Mouse (Mus musculus) midbrain, embryonic 15.5 days (tissue): ENCODE measurements around the gene Sorbs1. TPM values are rescaled to one million over a fixed set of nuclear protein-coding genes. Genes with fewer than 3 reads are reported as not detected.

Source experiments
- ATAC-seq: fragments of 200-750 bp; cut with Nextera tagmentation; replicated peaks from 2 replicates; pipeline ENCODE4 v1.8.0; 2017; ENCODE audit warnings: moderate TSS enrichment
- H3K27ac ChIP-seq: fragments of 300-500 bp; sonication (generic); 2 replicates; pipeline ENCODE4 v1.5.1; 2015; ENCODE audit warnings: mild to moderate bottlenecking, inconsistent platforms
- H3K27me3 ChIP-seq: fragments of 300-500 bp; sonication (generic); replicated peaks from 2 replicates; pipeline ENCODE4 v1.6.1; 2015; ENCODE audit warnings: inconsistent platforms
- H3K36me3 ChIP-seq: fragments of 300-500 bp; sonication (generic); replicated peaks from 2 replicates; pipeline ENCODE4 v1.6.1; 2015; ENCODE audit warnings: inconsistent platforms
- H3K4me1 ChIP-seq: fragments of 300-500 bp; sonication (generic); 2 replicates; pipeline ENCODE4 v1.6.1; 2015; ENCODE audit warnings: inconsistent platforms
- H3K4me2 ChIP-seq: fragments of 300-500 bp; sonication (generic); 2 replicates; pipeline ENCODE4 v1.6.1; 2015; ENCODE audit warnings: inconsistent platforms, mild to moderate bottlenecking, moderate library complexity
- H3K4me3 ChIP-seq: fragments of 300-500 bp; sonication (generic); 2 replicates; pipeline ENCODE4 v1.5.1; 2015; ENCODE audit warnings: mild to moderate bottlenecking, inconsistent platforms
- H3K9ac ChIP-seq: fragments of 300-500 bp; sonication (generic); 2 replicates; pipeline ENCODE4 v1.6.1; 2015; ENCODE audit warnings: mild to moderate bottlenecking, inconsistent platforms
- H3K9me3 ChIP-seq: fragments of 300-500 bp; sonication (generic); 2 replicates; pipeline ENCODE4 v1.6.1; 2016; ENCODE audit warnings: inconsistent platforms
- WGBS: fragments of 180-500 bp; shearing (Covaris S2); methylation state at CpG from one replicate; pipeline ENCODE4 v1.1.7; 2015; ENCODE audit warnings: mixed read lengths; 5-methylcytosine and 5-hydroxymethylcytosine counted together
- polyA plus RNA-seq: library from polyadenylated mRNA; unstranded; fragments of >200 nt; fragmentation: Nextera tagmentation; extraction: Ambion mirVana; gene quantifications from 2 replicates; pipeline ENCODE4 v1.2.1, GENCODE M21; 2015

The Sorbs1 gene
- polyA plus RNA-seq, 1 experiment from 2014 or later, result 93.9 TPM

DNA sequence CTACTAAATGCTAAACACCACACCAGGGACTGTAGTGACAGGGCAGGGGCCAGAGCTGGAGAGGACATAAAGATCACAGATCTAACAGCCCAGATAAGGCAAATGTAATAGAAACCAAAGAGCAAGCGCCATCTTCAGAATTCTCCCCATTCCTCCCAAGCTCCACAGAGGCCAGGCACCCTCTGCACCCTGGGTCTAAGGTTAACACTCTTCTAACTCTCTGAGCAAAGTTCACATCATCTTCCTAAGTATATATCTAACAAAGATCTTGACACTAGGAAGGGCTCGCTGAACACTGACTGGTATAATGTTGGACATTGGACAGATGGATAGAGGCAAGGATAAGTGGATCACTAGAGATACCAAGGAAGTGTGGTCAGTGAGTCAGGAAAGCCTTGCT, 22.1 kb downstream of the Sorbs1 start:
- H3K36me3 ChIP-seq, result no peaks in the 10 kb centered on the region
- H3K27ac ChIP-seq, result no peak overlapping the region
- H3K9ac ChIP-seq, result no peak overlapping the region
- H3K27me3 ChIP-seq, result no peaks in the 10 kb centered on the region
- ATAC-seq, result no peak
- H3K9me3 ChIP-seq, result no peaks in the 10 kb centered on the region
- peaks cover 48% of the 10 kb centered on the region for H3K4me1 ChIP-seq
- H3K4me3 ChIP-seq, result no peak overlapping the region
- no peak overlapping the region for H3K4me2 ChIP-seq
- 91% methylated on average over 2 of the region's 2 CpGs for WGBS

DNA sequence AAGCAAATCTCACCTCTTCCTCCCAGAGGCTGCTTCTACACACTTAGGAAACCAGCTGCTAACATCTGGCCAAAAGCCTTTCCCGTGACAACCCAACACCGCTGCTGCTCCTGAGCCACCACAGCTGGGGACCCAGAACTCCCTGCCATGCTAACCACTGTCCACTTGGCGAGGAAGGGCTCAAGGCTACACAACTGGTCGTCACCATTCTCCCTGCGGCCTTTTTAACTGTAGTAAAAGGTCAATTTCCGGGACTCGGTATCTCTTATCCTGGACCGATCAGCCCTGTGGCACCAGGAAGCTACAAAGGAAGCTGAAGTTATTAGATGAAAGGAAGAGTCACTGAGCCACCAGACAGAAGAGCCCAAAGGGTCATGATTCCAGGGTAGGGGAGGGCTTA, 22.8 kb downstream of the Sorbs1 start:
- Histone ChIP-seq H3K36me3 (no peaks in the 10 kb centered on the region), H3K9me3 (no peaks in the 10 kb centered on the region), H3K27me3 (no peaks in the 10 kb centered on the region), H3K9ac (no peak overlapping the region), H3K4me2 (no peak overlapping the region), H3K4me1 (peaks cover 48% of the 10 kb centered on the region), H3K4me3 (no peak overlapping the region), H3K27ac (no peak overlapping the region)
- no peak for ATAC-seq
- 79% methylated on average over 8 of the region's 8 CpGs for WGBS

DNA sequence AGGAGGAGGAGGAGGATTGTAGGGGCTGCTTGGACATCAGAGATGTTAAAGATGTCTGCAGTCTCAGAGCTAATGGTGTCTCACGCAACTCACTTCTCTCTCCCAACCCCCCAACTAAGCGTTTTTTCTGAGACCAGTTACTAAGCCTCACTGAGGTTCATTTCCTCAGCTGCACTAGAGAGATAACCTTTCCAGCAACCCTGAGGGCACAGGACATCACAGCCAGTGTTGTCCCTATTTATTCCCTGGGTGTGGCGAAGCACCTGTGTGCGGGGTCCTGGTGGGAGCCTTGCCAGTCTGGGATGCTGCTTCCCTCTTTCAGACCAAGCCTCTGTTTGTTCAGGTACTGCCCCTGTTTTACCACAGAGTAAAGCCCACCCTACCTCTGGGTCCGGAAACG, 23.9 kb downstream of the Sorbs1 start:
- H3K36me3 ChIP-seq, result no peaks in the 10 kb centered on the region
- no peak overlapping the region for H3K4me2 ChIP-seq
- H3K27ac ChIP-seq, result no peak overlapping the region
- H3K27me3 ChIP-seq, result no peaks in the 10 kb centered on the region
- peaks cover 48% of the 10 kb centered on the region for H3K4me1 ChIP-seq
- 68% methylated on average over 6 of the region's 6 CpGs for WGBS
- no peaks in the 10 kb centered on the region for H3K9me3 ChIP-seq
- peak; percentile 24; the same call in 1 of the 2 replicates for ATAC-seq
- no peak overlapping the region for H3K9ac ChIP-seq
- no peak overlapping the region for H3K4me3 ChIP-seq

DNA sequence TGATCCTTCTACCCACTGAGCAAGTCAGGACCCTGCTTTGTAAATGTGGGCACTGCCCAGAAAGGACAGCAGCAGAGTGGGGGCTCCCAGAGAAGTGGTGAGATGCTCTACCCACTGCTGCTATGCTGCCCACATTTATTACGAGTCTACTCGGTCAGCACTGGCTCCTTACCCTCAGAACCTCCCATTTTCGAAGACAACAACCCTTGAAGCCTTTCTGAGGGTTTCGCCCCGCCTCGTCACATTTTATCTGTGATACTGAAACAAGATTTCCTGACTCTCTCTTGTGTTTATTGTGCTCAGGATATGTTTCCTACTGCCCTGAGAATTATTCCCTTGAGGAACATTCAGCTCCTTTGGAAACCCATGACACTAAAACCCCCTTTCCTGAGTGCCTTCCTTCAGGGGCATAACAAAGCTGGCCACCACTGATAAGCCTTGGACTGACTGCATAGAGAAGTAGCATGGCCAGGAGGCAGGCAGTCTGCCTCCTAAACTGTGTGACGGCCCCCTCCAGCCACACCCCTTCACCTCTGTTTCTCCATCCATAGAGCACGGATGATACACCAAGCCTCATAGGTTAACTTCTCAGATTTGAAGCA, 24.6 kb downstream of the Sorbs1 start:
- no peak overlapping the region for H3K9ac ChIP-seq
- H3K4me2 ChIP-seq, result no peak overlapping the region
- no peaks in the 10 kb centered on the region for H3K27me3 ChIP-seq
- no peaks in the 10 kb centered on the region for H3K36me3 ChIP-seq
- H3K9me3 ChIP-seq, result no peaks in the 10 kb centered on the region
- ATAC-seq, result peak; percentile 40
- 0 out of 2 replicates have a peak overlapping the region, but pooled peaks have one; percentile 31 for H3K27ac ChIP-seq
- H3K4me3 ChIP-seq, result no peak overlapping the region
- WGBS, result 56% methylated on average over 8 of the region's 8 CpGs
- peaks cover 48% of the 10 kb centered on the region for H3K4me1 ChIP-seq

DNA sequence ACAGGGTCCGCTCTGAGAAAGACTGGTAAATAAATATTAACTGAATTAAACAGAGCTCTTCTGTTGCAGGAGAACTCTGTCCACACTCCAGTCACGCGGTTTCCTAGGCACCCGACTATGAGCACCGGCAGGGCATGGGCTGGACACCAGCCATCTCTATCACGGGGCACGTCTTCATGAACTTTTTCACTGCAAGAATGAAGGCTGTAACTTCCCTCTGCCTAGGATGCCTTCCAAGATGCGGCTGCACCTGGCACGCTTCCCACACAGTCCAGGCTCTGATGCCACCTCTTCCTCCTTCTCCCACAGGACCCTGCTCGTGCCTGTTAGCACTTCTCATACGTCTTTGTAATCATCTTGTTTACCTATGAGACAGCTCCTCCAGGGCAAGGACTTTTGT, 26.0 kb downstream of the Sorbs1 start:
- Histone ChIP-seq H3K36me3 (no peaks in the 10 kb centered on the region), H3K4me3 (no peak overlapping the region), H3K9me3 (no peaks in the 10 kb centered on the region), H3K9ac (no peak overlapping the region), H3K4me2 (no peak overlapping the region), H3K27me3 (no peaks in the 10 kb centered on the region), H3K4me1 (peaks cover 43% of the 10 kb centered on the region), H3K27ac (no peak overlapping the region)
- peak; percentile 25; the same call in 1 of the 2 replicates for ATAC-seq
- WGBS, result 57% methylated on average over 11 of the region's 11 CpGs

DNA sequence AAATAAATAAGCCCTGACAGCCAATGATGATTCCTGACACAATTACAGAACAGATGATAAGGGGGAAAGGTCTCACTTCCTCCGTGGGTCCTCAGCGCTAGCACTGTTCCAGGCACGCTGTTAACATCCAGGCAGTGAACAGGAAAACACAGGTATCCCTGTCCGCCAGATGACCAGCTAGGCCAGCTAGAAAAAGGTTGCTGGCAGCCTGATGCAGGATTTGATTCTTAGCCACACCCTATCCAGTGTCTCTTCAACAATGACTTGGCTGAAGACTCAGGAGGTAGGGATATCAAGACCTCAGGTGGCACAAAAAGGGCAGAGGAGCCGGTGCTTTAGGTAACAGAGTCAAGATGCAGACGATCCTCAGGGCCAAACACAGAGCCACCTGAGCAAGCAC, 32.5 kb downstream of the Sorbs1 start:
- Histone ChIP-seq H3K4me3 (no peak overlapping the region), H3K4me2 (no peak overlapping the region), H3K9ac (no peak overlapping the region), H3K36me3 (no peaks in the 10 kb centered on the region), H3K27me3 (no peaks in the 10 kb centered on the region), H3K4me1 (peaks cover 12% of the 10 kb centered on the region), H3K9me3 (no peaks in the 10 kb centered on the region), H3K27ac (no peak overlapping the region)
- 83% methylated on average over 6 of the region's 6 CpGs for WGBS
- ATAC-seq, result no peak

DNA sequence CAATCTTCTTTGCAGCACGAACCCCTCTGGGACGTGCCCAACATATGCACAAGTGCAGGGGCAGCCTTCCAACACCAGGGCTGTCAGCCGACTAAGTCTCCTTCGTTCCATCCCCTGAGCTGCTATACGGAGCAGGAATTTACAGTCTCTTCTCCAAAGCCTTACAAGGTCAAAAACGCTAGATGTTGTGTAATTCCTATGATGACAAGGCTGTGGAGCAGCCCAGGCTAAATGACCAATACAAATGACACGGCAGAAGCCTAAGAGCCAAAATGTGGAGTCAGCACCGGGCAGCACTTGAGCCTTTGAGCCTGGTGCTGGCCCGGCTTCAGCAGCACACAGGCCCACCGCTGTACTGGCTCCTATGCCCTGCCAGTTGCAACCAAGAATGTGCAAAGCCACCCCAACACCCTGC, 35.4 kb downstream of the Sorbs1 start:
- H3K9me3 ChIP-seq, result no peaks in the 10 kb centered on the region
- peak overlapping the region; percentile 22; the same call in 1 of the 2 replicates for H3K27ac ChIP-seq
- H3K9ac ChIP-seq, result no peak overlapping the region
- no peaks in the 10 kb centered on the region for H3K27me3 ChIP-seq
- H3K36me3 ChIP-seq, result no peaks in the 10 kb centered on the region
- no peak overlapping the region for H3K4me3 ChIP-seq
- no peak for ATAC-seq
- peaks cover 15% of the 10 kb centered on the region for H3K4me1 ChIP-seq
- WGBS, result 60% methylated on average over 10 of the region's 10 CpGs
- H3K4me2 ChIP-seq, result no peak overlapping the region

DNA sequence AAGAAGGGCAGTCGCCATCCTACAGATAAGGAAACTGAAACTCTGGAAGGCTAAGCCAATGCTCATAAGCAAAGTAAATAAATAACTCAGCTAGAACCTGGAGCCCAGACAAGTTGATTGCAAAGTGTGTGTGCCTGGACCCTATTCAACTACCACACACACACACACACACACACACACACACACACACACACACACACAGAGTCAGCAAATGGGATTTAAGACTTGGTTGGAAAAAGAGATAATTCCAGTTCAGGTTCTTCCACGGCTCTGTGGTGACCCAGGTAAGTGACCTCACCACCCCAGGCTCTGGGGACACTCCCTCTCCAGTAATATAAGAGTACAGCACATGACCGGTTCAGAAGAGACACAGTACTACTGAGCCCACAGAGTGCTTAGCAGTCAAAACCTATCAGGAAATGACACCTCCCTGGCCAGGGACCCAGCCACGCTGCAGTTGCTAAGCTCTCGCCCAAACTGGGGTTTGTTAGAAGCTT, 36.1 kb downstream of the Sorbs1 start:
- ATAC-seq, result no peak
- Histone ChIP-seq H3K9ac (no peak overlapping the region), H3K4me1 (peaks cover 20% of the 10 kb centered on the region), H3K27me3 (no peaks in the 10 kb centered on the region), H3K36me3 (no peaks in the 10 kb centered on the region), H3K4me2 (no peak overlapping the region), H3K9me3 (no peaks in the 10 kb centered on the region), H3K4me3 (no peak overlapping the region), H3K27ac (peak overlapping the region; percentile 22; the same call in 1 of the 2 replicates)
- 73% methylated on average over 5 of the region's 5 CpGs for WGBS

DNA sequence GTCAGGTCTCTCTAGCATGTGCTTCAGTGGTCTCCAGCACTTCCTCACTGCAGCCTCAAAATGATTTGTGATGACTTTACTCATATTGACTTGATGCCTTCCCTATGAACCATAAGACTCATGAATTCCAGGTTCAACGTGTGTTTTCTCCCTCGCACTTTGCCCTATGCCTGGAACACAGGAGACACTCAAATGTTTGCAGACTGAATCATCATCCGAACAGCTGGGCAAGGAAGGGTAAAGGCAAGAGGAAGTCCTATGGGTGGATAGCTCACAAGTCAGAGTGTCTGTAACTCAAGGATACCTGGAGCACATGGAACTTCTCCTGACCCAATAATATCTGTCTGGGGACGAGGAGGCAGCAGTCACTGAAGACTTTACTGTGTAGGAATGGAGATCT, 37.1 kb downstream of the Sorbs1 start:
- H3K4me3 ChIP-seq, result no peak overlapping the region
- WGBS, result 89% methylated on average over 4 of the region's 4 CpGs
- H3K4me1 ChIP-seq, result peaks cover 25% of the 10 kb centered on the region

DNA sequence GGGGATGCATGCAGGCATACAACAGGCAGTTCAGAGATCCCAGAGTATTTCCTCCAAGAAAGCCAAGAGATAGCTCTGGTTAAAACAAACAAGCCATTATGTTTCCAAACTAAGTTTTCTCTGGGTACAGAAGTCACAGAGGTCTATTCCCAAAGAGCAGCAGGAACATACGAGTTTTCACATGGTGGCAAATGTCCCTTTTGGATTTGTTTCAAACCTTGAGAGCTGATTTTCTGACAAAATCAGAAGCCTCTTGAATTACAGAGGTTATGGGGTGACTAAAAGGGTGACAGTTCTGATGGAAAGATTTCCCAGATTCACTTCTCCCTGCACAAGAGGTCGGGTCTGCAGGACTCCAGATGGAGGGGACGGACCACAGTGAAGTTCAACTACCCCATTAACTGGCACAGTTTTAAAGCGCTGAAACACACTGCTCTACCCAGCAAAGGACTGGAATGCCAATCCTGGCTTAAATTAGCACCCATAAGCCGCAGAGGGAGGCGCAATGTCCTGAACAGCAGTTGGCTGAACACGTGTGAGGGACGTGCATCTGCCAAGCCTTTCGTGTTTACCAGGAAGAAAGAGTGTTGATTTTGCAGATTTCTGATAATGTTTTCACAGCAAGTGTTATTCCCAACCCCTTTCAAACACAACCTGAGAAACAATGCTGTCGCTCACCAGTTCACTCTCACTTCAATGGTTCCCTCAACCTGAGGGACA, 41.9 kb downstream of the Sorbs1 start:
- H3K4me2 ChIP-seq, result no peak overlapping the region

More for the DNA sequence above, 37.1 kb downstream of the Sorbs1 start:
- no peak overlapping the region for H3K9ac ChIP-seq
- no peak for ATAC-seq
- no peaks in the 10 kb centered on the region for H3K9me3 ChIP-seq
- H3K27me3 ChIP-seq, result no peaks in the 10 kb centered on the region
- no peak overlapping the region for H3K27ac ChIP-seq
- H3K36me3 ChIP-seq, result no peaks in the 10 kb centered on the region
- H3K4me2 ChIP-seq, result no peak overlapping the region

DNA sequence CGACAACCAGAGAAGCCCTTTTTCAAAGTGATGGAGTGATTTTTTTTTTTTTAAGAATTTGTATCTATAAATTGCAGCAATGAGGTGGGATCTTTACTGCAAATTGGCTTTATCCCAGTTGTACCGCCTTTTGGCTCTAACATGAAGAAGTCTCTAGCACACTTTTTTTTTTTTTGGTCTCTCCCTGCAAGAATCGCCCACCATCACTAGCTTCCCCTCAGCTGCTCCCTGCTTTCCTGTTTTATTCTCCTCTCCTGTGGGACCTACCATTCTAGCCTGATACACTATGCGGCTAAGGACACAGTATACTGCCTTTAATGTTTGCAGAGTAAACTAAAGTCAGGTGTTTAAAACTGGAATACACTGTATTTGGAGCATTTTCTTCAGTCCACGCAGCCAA, 43.8 kb downstream of the Sorbs1 start:
- no peak overlapping the region for H3K9ac ChIP-seq
- H3K4me2 ChIP-seq, result no peak overlapping the region
- WGBS, result 83% methylated on average over 5 of the region's 5 CpGs
- H3K27ac ChIP-seq, result no peak overlapping the region
- no peaks in the 10 kb centered on the region for H3K36me3 ChIP-seq
- no peaks in the 10 kb centered on the region for H3K27me3 ChIP-seq
- no peak for ATAC-seq
- H3K4me1 ChIP-seq, result peaks cover 29% of the 10 kb centered on the region
- no peaks in the 10 kb centered on the region for H3K9me3 ChIP-seq
- H3K4me3 ChIP-seq, result no peak overlapping the region

More for the DNA sequence above, 41.9 kb downstream of the Sorbs1 start:
- no peaks in the 10 kb centered on the region for H3K9me3 ChIP-seq
- H3K4me1 ChIP-seq, result peaks cover 18% of the 10 kb centered on the region
- H3K9ac ChIP-seq, result no peak overlapping the region
- ATAC-seq, result no peak
- no peak overlapping the region for H3K4me3 ChIP-seq
- 84% methylated on average over 10 of the region's 10 CpGs for WGBS
- H3K27ac ChIP-seq, result no peak overlapping the region
- H3K36me3 ChIP-seq, result no peaks in the 10 kb centered on the region
- no peaks in the 10 kb centered on the region for H3K27me3 ChIP-seq

DNA sequence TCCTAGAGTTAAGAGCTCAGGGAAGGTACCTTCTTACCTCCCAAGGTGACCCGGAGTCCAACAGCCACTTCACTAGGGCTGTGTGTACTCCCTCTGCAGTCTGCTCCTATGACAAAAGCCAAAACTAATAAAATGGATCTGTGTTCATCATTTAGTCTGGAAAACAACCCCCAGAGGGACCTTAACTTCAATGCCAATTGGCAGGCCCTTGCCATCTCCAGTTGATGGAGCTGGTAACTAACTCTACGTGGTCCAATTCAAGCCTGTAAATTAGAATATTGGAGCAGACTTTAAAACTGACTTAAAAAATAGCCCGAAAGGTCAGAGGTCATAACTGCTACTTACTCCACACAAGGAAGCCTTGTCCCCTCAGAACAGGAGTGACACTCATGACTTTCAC, 45.3 kb downstream of the Sorbs1 start:
- ATAC-seq, result no peak
- no peaks in the 10 kb centered on the region for H3K36me3 ChIP-seq
- H3K4me3 ChIP-seq, result no peak overlapping the region
- no peak overlapping the region for H3K27ac ChIP-seq
- H3K4me1 ChIP-seq, result peaks cover 28% of the 10 kb centered on the region
- no peak overlapping the region for H3K4me2 ChIP-seq
- H3K9ac ChIP-seq, result no peak overlapping the region
- H3K9me3 ChIP-seq, result no peaks in the 10 kb centered on the region
- H3K27me3 ChIP-seq, result no peaks in the 10 kb centered on the region
- WGBS, result 94% methylated on average over 3 of the region's 3 CpGs

DNA sequence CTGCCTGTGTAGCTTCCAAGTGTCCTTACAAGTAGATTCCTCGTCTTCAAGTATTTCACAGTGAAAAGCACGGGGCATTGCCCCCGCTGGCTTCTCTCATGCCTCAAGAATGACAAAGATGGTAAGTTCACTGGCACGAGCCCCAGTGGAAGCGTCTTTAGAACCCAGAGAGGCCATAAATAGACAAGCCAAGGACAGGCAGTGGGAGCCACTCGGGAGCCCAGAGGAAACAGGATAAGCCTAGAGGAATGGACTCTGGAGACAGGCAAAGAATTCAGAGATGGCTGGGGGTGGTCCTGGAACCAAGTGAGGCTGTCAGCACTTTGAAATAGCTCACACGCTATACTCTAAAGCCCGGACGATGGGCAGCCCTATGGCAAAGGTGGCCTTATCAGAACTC, 45.8 kb downstream of the Sorbs1 start:
- ATAC-seq, result no peak
- no peaks in the 10 kb centered on the region for H3K27me3 ChIP-seq
- no peak overlapping the region for H3K27ac ChIP-seq
- H3K9ac ChIP-seq, result no peak overlapping the region
- no peaks in the 10 kb centered on the region for H3K9me3 ChIP-seq
- H3K4me2 ChIP-seq, result no peak overlapping the region
- no peaks in the 10 kb centered on the region for H3K36me3 ChIP-seq
- peaks cover 23% of the 10 kb centered on the region for H3K4me1 ChIP-seq
- WGBS, result 88% methylated on average over 9 of the region's 9 CpGs
- H3K4me3 ChIP-seq, result no peak overlapping the region
